Mouse (Mus musculus): ENCODE results near the gene Asic2.

- TF ChIP-seq POLR2A (IDR thresholded peaks at IDR 0.05; ENCODE audit: low read depth, low read length) (no peak), CTCF (IDR thresholded peaks at IDR 0.05; ENCODE audit: borderline replicate concordance, insufficient read depth, low read length) (no peak)
Measured at GRCm38 (mm10) chr11:81997085-81997484, 28.8 kb upstream of the Asic2 start.

All from embryonic fibroblast, embryonic 13.5 days (primary cell).